Mouse (Mus musculus) embryonic facial prominence, embryonic 13.5 days (tissue): ENCODE measurements around the gene Upk3bl. TPM values are rescaled to one million over a fixed set of nuclear protein-coding genes. Genes with fewer than 3 reads are reported as not detected.
A peak's percentile ranks its signal among the peaks of the same experiment; 100 is the strongest.
"Not testable (repeated sequence)": the region's sequence is repeated elsewhere in the genome, so short reads cannot be mapped to it uniquely, and the experiment has no call there.

Experiments
- ATAC-seq: fragments of 200-750 bp; cut with Nextera tagmentation; 2 replicates; pipeline ENCODE4 v1.8.0; 2017; ENCODE audit warnings: low read depth; ENCODE audit not compliant: insufficient number of reproducible peaks, insufficient read depth, low FRiP score, low TSS enrichment
- H3K27ac ChIP-seq: fragments of 300-500 bp; sonication (generic); 2 replicates; pipeline ENCODE4 v1.5.1; 2015; ENCODE audit warnings: moderate library complexity, mild to moderate bottlenecking, inconsistent platforms
- H3K27me3 ChIP-seq: fragments of 300-500 bp; sonication (generic); 2 replicates; pipeline ENCODE4 v1.6.1; 2015; ENCODE audit warnings: mild to moderate bottlenecking, inconsistent platforms
- H3K36me3 ChIP-seq: fragments of 300-500 bp; sonication (generic); 2 replicates; pipeline ENCODE4 v1.6.1; 2015; ENCODE audit warnings: mild to moderate bottlenecking, inconsistent platforms
- H3K4me1 ChIP-seq: fragments of 300-500 bp; sonication (generic); 2 replicates; pipeline ENCODE4 v1.6.1; 2015; ENCODE audit warnings: inconsistent platforms
- H3K4me2 ChIP-seq: fragments of 300-500 bp; sonication (generic); 2 replicates; pipeline ENCODE4 v1.6.1; 2015; ENCODE audit warnings: moderate library complexity, mild to moderate bottlenecking, inconsistent platforms
- H3K4me3 ChIP-seq: fragments of 300-500 bp; sonication (generic); 2 replicates; pipeline ENCODE4 v1.5.1; 2015; ENCODE audit warnings: mild to moderate bottlenecking, inconsistent platforms
- H3K9ac ChIP-seq: fragments of 300-500 bp; sonication (generic); 2 replicates; pipeline ENCODE4 v1.6.1; 2015; ENCODE audit warnings: mild to moderate bottlenecking, inconsistent platforms
- H3K9me3 ChIP-seq: fragments of 300-500 bp; sonication (generic); 2 replicates; pipeline ENCODE4 v1.6.1; 2016; ENCODE audit warnings: inconsistent platforms
- WGBS: fragments of 180-500 bp; shearing (Covaris S2); methylation state at CpG from one replicate; pipeline ENCODE4 v1.1.7; 2015; ENCODE audit warnings: mixed read lengths; 5-methylcytosine and 5-hydroxymethylcytosine counted together
- polyA plus RNA-seq: library from polyadenylated mRNA; unstranded; fragments of >200 nt; fragmentation: Nextera tagmentation; extraction: Ambion mirVana; gene quantifications from 2 replicates; pipeline ENCODE4 v1.2.1, GENCODE M21; 2015

The Upk3bl gene
- polyA plus RNA-seq, 1 experiment from 2014 or later, result 6.3 TPM

DNA sequence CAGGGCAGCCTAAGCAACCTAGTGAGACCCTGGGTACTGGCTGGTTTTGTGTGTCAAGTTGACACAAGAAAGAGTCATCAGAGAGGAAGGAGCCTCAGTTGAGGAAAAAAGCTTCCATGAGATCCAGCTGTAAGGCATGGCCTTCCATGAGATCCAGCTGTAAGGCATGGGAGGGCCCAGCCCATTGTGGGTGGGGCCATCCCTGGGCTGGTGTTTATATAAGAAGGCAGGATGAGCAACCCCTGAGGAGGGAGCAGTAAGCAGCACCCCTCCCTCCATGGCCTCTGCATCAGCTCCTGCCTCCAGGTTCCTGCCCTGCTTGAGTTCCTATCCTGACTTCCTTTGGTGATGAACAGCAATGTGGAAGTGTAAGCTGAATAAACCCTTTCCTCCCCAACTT, 5.8 kb upstream of the Upk3bl start:
- not testable (repeated sequence) for ATAC-seq, H3K4me2 ChIP-seq, H3K27me3 ChIP-seq, H3K9ac ChIP-seq, H3K4me3 ChIP-seq, H3K36me3 ChIP-seq, H3K9me3 ChIP-seq, H3K27ac ChIP-seq
- peaks cover 16% of the 10 kb centered on the region for H3K4me1 ChIP-seq

DNA sequence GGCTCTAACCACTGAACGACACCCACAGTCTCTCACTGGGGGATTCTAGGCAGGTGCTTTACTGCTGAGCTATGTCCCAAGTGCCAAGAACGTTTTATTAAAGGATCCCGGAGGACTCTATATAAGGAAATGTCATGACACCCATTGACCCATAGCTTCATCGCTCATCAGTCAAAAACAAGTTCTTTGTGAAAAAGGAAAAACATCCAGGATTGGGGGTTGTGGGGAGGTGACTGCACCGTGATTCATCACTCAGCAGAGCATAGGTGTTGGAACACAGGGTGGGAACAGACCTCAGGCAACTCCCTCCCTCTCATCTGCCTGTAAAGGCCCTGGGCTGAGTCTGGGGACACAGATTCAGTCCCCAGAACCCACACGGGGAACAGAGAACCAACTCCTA, 4.4 kb upstream of the Upk3bl start:
- Histone ChIP-seq H3K27ac (no peak overlapping the region), H3K36me3 (no peaks in the 10 kb centered on the region), H3K27me3 (no peaks in the 10 kb centered on the region), H3K4me1 (peaks cover 16% of the 10 kb centered on the region), H3K9me3 (0 out of 2 replicates have a peak, but pooled peaks cover 3% of the 10 kb centered on the region), H3K4me2 (no peak overlapping the region), H3K4me3 (no peak overlapping the region), H3K9ac (no peak overlapping the region)
- ATAC-seq, result no peak
- 76% methylated on average over 6 of the region's 6 CpGs for WGBS

DNA sequence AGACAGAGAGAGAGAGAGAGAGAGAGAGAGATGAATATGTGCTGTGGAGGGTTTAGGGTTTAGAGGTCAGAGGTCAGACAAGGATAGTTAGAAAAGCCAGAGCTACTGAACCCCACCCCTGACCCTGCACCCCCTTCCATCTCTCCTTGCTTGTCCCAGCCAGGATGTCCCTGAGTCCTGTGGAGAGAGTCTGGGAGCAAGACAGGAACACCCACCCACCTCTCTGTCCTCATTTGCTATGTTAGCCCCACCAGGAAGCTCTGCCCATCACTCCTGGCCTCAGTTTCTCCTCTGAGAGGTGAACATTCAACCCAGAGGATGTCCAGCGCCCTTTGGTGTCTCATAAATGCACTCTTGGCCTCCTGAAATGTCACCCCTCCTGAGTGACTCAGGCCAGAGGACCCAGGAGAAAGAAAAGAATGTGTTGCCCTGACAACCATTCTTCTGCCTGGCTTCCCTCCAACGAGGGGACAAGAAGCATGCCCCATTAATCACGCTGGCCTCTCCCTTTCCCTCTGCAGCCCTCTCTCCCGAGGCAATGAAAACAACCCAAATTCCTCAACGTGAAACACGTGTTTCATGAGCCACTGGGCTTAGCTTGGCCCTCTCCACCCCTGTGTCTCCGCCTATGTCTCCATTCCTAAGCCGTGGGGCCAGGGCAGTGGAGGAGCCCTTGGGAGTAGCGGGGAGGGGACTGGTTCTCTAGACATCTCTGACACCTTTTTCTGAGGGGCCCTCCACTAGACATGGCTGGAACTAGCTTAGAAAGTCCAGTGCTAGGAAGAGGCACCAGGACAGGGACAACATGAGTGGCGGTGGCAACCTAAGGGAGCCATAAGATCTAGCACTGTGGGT, 2.8 kb upstream of the Upk3bl start:
- Histone ChIP-seq H3K9me3 (0 out of 2 replicates have a peak, but pooled peaks cover 3% of the 10 kb centered on the region), H3K27me3 (no peaks in the 10 kb centered on the region), H3K4me2 (no peak overlapping the region), H3K9ac (no peak overlapping the region), H3K27ac (peak overlapping the region; percentile 39), H3K4me3 (no peak overlapping the region), H3K4me1 (peaks cover 12% of the 10 kb centered on the region), H3K36me3 (no peaks in the 10 kb centered on the region)
- WGBS, result 18% methylated on average over 10 of the region's 10 CpGs
- no peak for ATAC-seq

DNA sequence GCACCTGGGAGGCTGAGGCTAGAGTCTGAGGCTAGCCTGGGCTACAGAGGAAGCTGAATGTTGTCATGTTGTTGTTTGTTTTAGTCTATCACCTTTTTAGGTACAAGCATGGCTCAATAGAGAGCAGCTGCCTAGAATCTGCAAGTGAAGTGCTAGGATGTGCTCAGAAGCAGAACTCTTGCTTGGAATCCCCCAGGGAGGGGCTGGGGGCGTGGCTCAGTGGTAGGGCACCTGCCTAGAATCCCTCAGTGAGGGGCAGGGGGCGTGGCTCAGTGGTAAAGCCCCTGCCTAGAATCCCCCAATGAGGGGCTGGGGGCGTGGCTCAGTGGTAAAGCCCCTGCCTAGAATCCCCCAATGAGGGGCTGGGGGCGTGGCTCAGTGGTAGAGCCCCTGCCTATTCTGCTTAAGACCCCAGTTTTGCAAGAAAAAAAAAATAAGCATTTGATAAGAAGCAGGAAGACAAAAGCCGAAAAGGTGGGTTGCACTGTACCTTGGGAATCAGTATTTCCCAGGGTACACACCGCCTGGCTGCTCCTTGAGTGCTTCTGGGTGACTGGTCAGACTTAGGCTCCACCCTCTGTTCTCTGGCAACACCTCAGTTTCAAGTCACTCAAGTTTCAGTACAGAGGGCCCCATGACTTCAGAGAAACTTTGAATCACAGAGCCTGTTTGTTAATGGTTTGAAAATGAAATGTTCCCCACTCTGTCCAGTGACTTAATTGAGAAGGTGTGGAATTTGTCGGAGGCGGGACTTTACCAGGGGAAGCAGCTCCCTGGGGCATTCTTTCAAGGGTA, 1.2 kb upstream of the Upk3bl start:
- ATAC-seq, result no peak
- no peak overlapping the region for H3K4me3 ChIP-seq
- H3K36me3 ChIP-seq, result no peaks in the 10 kb centered on the region
- H3K4me2 ChIP-seq, result no peak overlapping the region
- H3K9me3 ChIP-seq, result 0 out of 2 replicates have a peak, but pooled peaks cover 3% of the 10 kb centered on the region
- 80% methylated on average over 8 of the region's 8 CpGs for WGBS
- peaks cover 3% of the 10 kb centered on the region; the same call in 1 of the 2 replicates for H3K27me3 ChIP-seq
- H3K9ac ChIP-seq, result no peak overlapping the region
- no peak overlapping the region for H3K27ac ChIP-seq
- H3K4me1 ChIP-seq, result peaks cover 12% of the 10 kb centered on the region

DNA sequence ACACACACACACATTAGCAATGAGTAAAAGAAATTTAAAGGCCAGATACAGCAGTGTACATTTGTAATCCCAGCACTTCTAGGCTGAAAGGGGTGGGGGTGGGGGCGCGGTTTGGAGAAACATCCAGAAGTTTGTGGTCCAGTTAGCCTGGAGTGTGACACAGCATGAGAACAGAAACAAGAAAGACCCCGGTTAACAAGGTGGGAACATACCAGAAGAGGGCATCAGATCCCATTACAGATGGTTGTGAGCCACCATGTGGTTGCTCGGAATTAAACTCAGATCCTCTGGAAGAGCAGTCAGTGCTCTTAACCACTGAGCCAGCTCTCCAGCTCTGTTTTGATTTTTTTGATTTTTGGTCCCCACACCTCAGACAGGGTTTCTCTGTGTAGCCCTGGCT, 1.8 kb downstream of the Upk3bl start:
- Histone ChIP-seq H3K4me1 (peaks cover 12% of the 10 kb centered on the region), H3K27ac (no peak overlapping the region), H3K9me3 (0 out of 2 replicates have a peak, but pooled peaks cover 3% of the 10 kb centered on the region), H3K9ac (no peak overlapping the region), H3K36me3 (no peaks in the 10 kb centered on the region), H3K4me2 (no peak overlapping the region), H3K27me3 (peaks cover 9% of the 10 kb centered on the region; the same call in 1 of the 2 replicates), H3K4me3 (no peak overlapping the region)
- ATAC-seq, result no peak
- WGBS, result 39% methylated on average over 4 of the region's 4 CpGs

DNA sequence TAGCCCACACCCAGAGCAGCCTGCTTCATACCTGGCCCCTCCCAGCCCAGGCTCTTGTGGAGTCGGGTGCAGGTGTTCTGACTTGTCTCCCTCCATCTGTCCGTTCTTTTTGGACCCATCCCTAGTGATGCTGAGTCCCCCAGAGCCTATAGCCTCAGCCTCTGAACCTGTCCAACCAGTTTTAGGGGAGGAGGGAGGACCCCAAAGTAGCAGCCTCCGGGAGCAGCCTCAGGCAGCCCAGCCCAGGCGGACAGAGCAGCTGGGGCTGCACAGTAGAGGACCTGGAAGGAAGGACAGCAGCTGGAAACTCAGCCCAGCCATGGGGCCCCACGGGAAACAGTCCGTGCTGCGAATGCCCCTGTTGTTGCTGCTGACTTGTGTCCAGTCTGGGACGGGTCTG, 2.8 kb downstream of the Upk3bl start:
- 0 out of 2 replicates have a peak, but pooled peaks have one; percentile 38 for ATAC-seq
- Histone ChIP-seq H3K4me3 (no peak overlapping the region), H3K36me3 (no peaks in the 10 kb centered on the region), H3K27ac (no peak overlapping the region; the same call in 1 of the 2 replicates), H3K9ac (no peak overlapping the region), H3K9me3 (0 out of 2 replicates have a peak, but pooled peaks cover 3% of the 10 kb centered on the region), H3K4me2 (peak overlapping the region; percentile 26), H3K27me3 (peaks cover 9% of the 10 kb centered on the region), H3K4me1 (peaks cover 2% of the 10 kb centered on the region)
- 19% methylated on average over 8 of the region's 8 CpGs for WGBS

DNA sequence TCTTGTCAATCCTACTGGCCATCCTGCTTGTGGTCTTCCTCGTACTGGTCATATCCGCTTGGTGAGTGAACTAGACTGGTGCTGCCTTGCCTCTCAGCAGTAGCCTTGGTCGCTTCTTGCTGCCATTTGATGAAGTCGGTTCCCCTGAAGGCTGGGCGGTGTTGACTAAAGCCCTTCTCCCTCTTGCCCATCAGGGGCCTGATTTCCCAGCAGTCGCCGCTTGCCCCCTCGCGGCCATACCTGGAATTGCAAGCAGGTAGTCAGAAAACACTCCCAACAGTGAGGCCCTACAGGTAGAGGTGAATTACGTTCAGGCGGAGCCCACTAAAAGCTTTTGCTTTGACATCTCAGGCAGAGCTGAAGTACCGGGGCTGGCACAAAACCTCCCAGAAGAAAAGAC, 7.3 kb downstream of the Upk3bl start:
- H3K9me3 ChIP-seq, result no peaks in the 10 kb centered on the region
- H3K27ac ChIP-seq, result no peak overlapping the region
- no peaks in the 10 kb centered on the region for H3K4me1 ChIP-seq
- ATAC-seq, result no peak
- no peak overlapping the region for H3K9ac ChIP-seq
- no peaks in the 10 kb centered on the region for H3K36me3 ChIP-seq
- H3K4me3 ChIP-seq, result no peak overlapping the region
- H3K4me2 ChIP-seq, result no peak overlapping the region
- peaks cover 9% of the 10 kb centered on the region for H3K27me3 ChIP-seq
- 11% methylated on average over 12 of the region's 12 CpGs for WGBS

DNA sequence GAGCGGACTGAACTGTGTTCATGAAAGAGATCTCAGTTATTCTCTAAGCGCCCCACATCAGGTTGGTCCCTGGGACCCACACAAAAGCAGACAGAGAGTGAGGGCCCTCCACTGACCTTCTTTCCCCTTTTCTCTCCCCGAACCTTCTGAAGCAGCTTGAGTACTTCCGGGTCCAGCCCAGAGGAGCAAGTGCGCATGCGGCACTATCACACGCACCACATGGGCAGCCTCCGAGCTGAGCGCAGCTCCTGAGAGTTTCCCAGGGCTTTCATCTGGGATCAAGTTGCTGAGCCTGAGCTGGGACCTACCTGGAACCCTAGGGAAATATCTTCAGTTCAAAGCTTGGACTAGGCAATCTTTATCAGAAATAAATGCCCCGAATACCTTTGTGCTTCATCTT, 9.6 kb downstream of the Upk3bl start:
- Histone ChIP-seq H3K36me3 (no peaks in the 10 kb centered on the region), H3K9me3 (no peaks in the 10 kb centered on the region), H3K4me2 (no peak overlapping the region), H3K27me3 (peaks cover 6% of the 10 kb centered on the region), H3K27ac (no peak overlapping the region), H3K4me1 (no peaks in the 10 kb centered on the region), H3K9ac (no peak overlapping the region), H3K4me3 (no peak overlapping the region)
- WGBS, result 86% methylated on average over 10 of the region's 10 CpGs
- no peak for ATAC-seq

DNA sequence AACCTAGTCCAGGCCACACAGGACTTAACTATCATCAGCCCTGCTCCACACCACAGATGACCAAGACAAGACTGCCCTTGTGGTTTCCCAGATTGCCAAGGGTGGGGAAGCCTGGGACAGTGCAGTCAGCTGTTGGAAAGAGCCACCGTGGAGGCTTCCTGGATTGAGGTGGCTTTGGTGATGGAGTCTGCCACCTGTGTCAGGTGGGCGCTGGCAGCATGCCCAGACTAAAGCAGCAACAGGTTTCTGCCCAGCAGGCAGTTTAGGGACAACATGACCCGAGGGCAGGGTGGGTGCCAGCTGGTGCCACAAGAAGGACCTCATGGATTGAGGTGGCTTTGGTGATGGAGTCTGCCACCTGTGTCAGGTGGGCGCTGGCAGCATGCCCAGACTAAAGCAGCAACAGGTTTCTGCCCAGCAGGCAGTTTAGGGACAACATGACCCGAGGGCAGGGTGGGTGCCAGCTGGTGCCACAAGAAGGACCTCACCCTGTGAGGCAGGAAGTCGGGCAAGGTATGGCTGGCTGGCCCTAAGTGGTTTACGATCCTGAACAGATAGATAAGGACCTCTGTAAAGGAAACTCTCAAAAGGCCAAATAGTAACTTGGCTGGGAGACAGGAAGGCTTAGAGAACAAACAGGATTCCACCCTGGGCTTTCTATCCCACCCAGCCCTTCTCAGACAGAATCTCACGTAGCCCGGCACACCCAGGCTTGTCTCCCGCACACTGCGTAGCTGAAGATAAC, 12.3 kb downstream of the Upk3bl start:
- ATAC-seq, H3K4me3 ChIP-seq, H3K9ac ChIP-seq, H3K4me1 ChIP-seq, H3K36me3 ChIP-seq, H3K4me2 ChIP-seq, H3K27me3 ChIP-seq, H3K27ac ChIP-seq, H3K9me3 ChIP-seq: not testable (repeated sequence)
- WGBS, result 77% methylated on average over 11 of the region's 11 CpGs

DNA sequence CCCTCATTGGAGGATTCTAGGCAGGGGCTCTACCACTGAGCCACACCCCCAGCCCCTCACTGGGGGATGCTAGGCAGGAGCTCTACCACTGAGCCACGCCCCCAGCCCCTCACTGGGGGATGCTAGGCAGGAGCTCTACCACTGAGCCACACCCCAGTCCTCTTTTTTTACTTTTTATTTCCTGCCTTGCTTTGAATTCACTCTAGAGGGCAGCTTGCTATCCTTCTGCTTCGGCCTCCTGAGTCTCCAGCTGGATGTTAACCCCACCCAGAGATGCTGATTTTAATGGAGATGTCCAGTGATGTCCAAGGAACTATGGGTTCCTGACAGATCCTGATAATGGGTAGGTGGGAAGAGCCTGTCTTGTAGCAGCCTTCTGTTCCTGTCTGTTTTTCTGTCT, 15.1 kb downstream of the Upk3bl start:
- H3K4me3 ChIP-seq, result no peak overlapping the region
- no peaks in the 10 kb centered on the region for H3K27me3 ChIP-seq
- 53% methylated on average over 2 of the region's 2 CpGs for whole genome bisulfite sequencing

DNA sequence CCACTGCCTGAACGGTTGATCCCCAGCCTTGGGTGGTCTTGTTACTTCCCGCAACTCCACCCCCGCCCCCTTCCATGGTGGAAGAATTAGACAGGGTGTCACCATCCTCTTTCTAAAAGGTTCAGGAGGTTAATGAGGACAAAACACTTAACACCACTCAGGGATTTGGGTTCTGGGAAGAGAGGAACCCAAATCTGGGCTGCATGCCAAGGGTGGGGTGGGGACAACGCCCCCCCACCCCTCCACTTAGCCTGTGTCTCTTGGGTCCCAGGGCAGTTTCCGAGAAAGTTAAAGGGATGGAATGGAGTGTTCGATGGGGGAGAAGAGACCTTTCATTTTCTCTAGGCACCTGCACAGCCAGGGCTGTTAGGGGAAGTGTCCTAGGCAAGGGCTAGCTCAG, 18.8 kb downstream of the Upk3bl start:
- H3K9me3 ChIP-seq, result no peaks in the 10 kb centered on the region
- H3K27ac ChIP-seq, result no peak overlapping the region
- ATAC-seq, result no peak
- H3K36me3 ChIP-seq, result no peaks in the 10 kb centered on the region
- H3K9ac ChIP-seq, result no peak overlapping the region
- H3K4me2 ChIP-seq, result no peak overlapping the region
- peaks cover 14% of the 10 kb centered on the region for H3K4me1 ChIP-seq
- H3K27me3 ChIP-seq, result no peaks in the 10 kb centered on the region
- 53% methylated on average over 6 of the region's 6 CpGs for WGBS
- H3K4me3 ChIP-seq, result no peak overlapping the region

More for the DNA sequence above, 15.1 kb downstream of the Upk3bl start:
- no peak overlapping the region for H3K4me2 ChIP-seq
- H3K27ac ChIP-seq, result no peak overlapping the region
- H3K9ac ChIP-seq, result no peak overlapping the region
- no peaks in the 10 kb centered on the region for H3K9me3 ChIP-seq
- H3K36me3 ChIP-seq, result no peaks in the 10 kb centered on the region
- ATAC-seq, result no peak
- H3K4me1 ChIP-seq, result peaks cover 6% of the 10 kb centered on the region; the same call in 1 of the 2 replicates
